Mouse (Mus musculus) gastrocnemius, adult 8-10 months (tissue): ENCODE results near the gene Suco. TPM values are rescaled to one million over a fixed set of nuclear protein-coding genes. Genes with fewer than 3 reads are reported as not detected.

Source experiments
- DNase-seq, 2 experiments: peaks; one replicate each; pipeline ENCODE4 v3.0.0; 2022; ENCODE audit warnings: low spot score in 2 of 2
- total RNA-seq, 4 experiments: library from RNA; stranded (reverse); gene quantifications; 2 replicates each; pipeline ENCODE4 v1.2.4; 2022

The Suco gene
- total RNA-seq, 4 experiments from 2014 or later: 9.0 to 9.8 (median 9.2) TPM

DNA sequence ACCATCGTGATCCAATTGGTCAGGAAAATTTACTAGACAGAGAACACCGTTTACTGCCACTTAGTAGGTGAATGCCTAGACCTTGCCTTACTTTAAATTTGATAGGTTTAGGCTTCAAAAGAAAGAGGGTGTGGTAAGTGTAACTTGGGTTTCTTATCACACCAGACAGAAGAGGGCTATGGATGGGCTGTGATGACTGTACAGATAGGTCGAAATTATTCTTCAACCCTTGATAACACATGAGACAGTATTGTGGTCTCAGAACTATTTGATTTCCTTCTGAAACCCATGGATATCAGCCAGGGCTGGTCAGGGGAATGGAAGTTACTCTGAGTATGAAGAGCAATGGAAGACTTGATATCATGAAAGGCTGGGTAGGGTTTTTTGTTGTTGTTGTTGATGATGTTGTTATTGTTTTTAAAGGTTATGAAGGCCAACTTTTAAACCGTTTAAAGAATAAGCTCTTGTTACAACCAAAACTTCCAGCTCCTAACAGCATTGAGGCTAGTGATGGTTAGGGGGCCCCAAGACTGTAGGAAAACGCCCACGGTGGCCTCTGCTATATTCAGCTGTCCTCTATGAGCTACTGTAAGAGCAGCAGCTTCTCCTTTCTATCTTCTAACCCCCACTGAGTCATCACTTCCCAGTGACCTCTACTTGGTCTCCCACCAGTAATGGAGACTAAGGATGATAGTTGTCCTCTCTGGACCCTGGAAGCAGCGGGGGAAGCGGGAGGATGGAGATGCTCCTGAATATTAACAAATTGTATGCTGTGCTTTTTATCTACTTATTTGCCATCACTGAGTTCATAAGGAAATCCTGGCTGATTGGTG is 84.4 kb downstream of the Suco start:
- no peak for DNase-seq

DNA sequence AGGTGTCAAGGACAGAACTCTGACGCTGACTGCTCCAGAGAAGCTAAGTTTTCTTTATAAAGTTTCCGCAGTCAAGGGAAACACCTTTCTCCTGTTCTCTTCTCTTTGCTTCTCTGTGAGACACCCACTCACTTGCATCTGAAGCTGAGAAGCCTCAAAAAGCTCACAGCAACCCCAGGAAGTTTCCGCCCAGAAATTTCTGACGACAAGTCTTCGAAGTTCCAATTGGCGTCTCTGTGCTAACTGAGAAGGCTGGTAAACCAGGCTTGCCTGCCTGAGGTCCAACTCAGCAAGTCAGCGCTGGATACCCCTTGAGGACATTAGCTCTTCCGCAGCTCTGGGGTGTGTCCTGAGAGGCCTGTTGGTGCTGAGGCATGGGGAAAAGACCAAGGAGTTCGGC is 88.1 kb downstream of the Suco start, which contains the start of gene Fasl:
Gene Fasl, minus strand, starts transcription at position 157 of the 400 bp plus-strand sequence.
- DNase-seq: no peak

DNA sequence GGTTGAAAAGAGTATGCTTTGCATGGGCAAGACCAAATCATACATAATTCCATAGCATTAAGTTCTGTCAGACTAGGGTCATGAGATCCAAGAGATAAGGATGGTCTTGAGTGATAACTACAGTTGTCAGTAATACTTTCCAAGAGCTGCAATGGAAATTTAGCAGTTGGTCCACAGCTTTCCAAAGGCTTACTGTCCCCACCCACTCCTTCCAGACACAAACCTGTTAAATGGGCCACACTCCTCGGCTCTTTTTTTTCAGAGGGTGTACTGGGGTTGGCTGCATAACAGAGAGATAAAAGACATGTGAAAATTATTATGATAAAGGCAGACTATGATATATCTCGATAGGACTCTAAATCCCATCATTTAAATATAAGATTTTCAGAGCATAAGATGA is 93.8 kb downstream of the Suco start:
- no peak for DNase-seq

DNA sequence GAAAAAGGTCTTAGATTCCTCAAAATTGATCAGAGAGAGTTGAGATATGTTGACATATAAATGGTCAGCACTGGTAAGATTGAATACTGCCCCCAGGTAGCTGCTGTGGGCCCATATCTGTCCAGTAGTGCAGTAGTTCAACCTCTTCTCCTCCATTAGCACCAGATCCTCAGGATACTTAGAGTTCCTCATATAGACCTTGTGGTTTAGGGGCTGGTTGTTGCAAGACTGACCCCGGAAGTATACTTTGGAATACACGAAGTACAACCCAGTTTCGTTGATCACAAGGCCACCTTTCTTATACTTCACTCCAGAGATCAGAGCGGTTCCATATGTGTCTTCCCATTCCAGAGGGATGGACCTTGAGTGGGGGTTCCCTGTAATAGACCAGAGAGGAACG is 94.9 kb downstream of the Suco start:
- no peak for DNase-seq

DNA sequence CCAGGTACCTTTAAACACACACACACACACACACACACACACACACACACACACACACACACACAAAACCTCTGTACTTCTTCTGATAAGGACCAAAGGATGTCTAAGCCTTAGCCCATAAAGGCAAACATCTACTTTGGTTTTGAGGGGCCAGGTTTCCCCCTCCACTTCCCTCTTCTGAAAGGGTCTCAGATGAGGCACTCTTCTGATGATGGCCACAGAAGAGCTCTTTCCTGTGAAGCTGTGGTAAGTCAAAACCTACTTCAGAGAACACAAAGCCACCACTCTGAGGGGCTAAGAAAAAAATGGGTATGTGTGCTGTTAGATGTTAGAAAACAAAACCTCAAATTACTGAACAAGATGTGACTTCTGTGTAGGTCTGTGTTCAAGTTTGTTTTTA is 97.4 kb downstream of the Suco start:
- no peak for DNase-seq

DNA sequence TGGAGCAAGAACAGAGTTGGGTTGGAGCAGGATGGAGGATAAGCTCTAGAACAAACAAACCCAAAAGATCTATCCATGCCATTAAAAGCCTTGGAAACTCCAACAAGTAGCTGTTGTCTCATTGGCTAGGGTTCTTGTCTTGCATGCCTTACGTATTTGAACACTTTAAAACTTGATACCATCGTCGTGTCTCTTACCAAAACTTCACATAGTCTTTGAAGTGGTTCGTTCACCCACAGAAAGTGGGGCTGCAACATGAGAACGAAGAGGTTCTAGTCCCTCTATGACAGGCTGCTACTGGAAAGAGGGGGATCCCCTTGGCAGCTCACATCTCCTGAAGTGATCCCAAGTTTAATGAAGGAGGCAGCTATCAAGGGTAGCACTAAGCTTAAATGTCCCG is 101.3 kb downstream of the Suco start:
- DNase-seq: no peak

DNA sequence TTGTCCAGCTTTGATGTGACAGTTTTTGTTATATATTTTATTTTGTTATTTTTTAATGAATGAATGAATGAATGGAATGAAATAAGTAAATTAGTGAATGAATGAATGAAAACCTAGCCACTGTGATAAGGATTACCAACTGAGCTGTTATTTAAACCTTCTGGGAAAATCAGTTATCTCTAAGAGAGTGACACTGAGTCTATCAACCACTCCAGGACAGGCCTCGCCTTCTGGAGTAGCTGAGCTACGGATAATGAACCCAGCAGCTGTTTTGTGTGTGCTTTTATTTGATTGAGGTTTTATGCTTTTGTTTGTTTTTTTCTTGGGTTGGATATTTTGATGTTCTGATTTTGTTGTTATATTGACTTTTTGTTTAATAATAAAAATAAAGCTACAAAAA is 105.2 kb downstream of the Suco start:
- no peak for DNase-seq

DNA sequence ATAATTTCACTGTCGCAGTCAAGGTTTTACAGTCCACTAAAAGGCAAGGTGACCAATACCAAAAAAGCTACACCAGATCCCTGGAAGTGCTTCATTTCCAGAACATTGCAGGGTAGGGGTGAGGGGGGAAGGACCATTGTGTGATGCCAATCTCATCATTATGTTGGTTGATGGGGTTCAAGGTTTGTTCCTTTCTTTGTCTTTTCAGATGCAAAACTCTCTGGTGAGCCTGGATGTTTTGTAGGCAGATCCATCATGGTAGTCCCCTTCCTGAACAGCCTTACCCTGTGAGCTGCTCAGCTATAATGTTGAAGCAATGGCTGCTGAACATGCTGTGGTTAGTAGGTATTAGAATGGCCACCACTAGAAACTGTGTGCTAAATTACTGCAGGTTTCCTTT is 107.2 kb downstream of the Suco start:
- DNase-seq: no peak

DNA sequence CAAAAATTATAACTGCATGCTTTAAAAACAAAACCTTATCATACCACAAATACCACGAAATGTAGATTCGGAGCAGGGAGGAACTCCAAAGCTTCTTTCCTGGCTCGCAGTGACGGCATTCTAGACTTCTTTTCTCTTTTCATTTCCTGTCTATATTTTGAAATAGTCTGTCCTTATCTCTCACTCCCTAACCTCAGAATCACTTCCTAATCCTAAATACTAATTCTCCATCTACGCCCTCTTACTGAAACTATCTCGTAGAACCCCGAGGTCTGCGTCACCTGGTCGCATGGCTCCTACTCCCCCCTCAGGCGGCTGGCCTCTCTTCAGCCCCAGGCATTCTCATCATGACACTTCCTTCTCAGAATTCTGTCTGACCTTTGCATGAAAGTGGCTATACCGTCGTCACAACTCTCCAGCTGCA is 109.4 kb downstream of the Suco start:
- no peak for DNase-seq

DNA sequence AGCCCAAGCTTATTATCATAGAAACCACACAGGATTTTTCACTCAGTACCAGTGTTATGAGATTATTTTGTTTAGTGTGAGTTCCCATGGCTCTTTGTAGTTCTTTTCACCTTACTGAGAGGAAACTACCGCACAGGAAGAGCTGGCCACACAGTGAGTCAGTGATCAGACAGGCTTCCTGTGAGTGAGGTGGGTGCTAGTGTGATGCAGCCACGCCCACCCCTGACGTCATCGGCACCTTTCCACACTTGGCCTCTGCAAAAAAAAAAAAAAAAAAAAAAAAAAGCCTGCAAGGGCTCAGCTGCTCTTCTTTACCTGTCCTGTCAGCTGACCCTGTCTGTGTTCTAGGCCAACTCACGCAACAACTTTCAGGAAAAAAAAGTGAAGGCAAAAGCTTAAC is 109.8 kb downstream of the Suco start:
- DNase-seq: no peak

Other genes with a start within 250 kb of the Suco start
- not detected for gene Fasl, start 88.2 kb downstream of the Suco start, total RNA-seq
- 10 to 100 TPM; 12.3 to 17.0 (median 13.7) TPM for gene Pigc, start 92.5 kb upstream of the Suco start, total RNA-seq
- not detected for gene 4930558K02Rik, start 103.0 kb upstream of the Suco start, total RNA-seq